Mouse (Mus musculus): Measurements from ENCODE around the gene Arl8b.

DNA sequence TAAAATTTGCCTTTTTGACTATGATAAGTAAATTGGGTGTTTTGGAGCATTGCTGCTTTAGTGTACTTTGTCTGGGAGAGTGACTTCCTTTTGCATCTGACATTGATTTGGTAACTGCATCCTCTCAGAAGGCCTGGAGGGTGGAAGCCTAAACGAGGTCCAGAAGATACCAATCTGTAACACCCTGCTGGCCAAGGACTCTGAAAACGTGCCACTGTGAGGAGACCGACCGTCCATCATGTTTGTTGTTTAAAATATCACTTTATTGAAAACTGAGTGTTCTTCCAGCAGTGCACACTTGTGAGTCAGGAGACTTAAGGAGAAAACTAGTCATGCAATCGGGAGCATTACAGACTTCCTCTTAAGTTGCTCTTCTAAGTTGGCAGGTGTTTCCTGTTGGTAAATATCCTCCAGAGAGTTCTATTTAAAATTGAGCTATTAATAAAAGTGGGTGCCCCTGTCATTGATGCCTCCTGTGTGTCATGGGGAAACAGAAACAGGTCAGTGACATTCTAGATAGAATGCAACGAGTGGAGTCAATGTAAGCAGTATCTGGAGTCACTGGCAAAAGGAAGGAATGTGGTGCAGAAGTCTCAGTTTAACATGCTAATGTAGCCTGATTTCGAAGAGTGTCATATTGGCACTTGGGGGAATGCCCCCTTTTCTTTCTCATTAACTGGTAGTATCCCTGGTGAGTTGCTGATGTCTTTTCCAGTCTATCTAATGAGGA is 42.1 kb downstream of the Arl8b start:
- TF ChIP-seq POLR2A (IDR thresholded peaks at IDR 0.05; ENCODE audit: low read depth, low read length) = no peak
- no peak for TF ChIP-seq CTCF (IDR thresholded peaks at IDR 0.05; ENCODE audit: extremely low read depth, insufficient read length, insufficient replicate concordance, low read depth, low read length)
